Mouse (Mus musculus): ENCODE measurements at regions not wholly inside any gene's neighbourhood (a gene's known extent, or its start where the extent isn't known, plus 50 kb on each side); places are given as distances from the start of the nearest gene placed in this dataset.

DNA sequence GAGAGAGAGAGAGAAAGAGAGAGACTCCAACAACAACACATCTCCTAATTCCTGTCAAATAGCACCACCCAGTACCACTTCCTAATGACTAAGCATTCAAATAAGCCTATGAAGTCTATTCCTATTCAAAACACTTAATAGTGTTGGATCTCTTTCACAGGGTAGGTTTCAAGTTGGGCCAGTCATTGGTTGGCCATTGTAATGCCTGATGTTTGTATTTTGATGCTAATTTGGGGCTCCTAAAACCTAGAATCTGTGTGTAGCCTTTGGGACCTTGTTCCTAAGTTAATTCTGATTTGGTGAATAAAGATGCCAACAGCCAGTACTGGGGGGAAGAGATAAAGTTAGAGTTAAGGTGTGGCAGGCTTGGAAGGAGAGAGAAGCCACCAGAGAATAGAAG, 242.3 kb upstream of the Gm49339 start:
- TF ChIP-seq CTCF (conservative IDR thresholded peaks at IDR 0.05 in 1 of 2, IDR thresholded peaks at IDR 0.05 in 1 of 2; ENCODE audit: low read depth in 2 of 2, low read length in 2 of 2) = no peak
- TF ChIP-seq MYC (IDR thresholded peaks at IDR 0.05; ENCODE audit: low read depth, low read length) = no peak
- TF ChIP-seq POLR2A (IDR thresholded peaks at IDR 0.05; ENCODE audit: low read depth, low read length) = no peak
- no peak for TF ChIP-seq CHD2 (IDR thresholded peaks at IDR 0.05; ENCODE audit: low read length)
- TF ChIP-seq E2F4 (IDR thresholded peaks at IDR 0.05; ENCODE audit: insufficient replicate concordance, low read depth, low read length) = no peak
- TF ChIP-seq HCFC1 (IDR thresholded peaks at IDR 0.05; ENCODE audit: low read depth, low read length) = no peak
- TF ChIP-seq NELFE (IDR thresholded peaks at IDR 0.05; ENCODE audit: low read depth, low read length) = no peak
- TF ChIP-seq SMC3 (IDR thresholded peaks at IDR 0.05; ENCODE audit: low read depth, low read length) = no peak
- no peak for TF ChIP-seq ZMIZ1 (IDR thresholded peaks at IDR 0.05; ENCODE audit: low read depth, low read length)
- no peak for TF ChIP-seq USF1 (IDR thresholded peaks at IDR 0.05; ENCODE audit: low read depth, low read length)
